Mouse (Mus musculus): Measurements from ENCODE around the gene Trp53i11. TPM values are rescaled to one million over a fixed set of nuclear protein-coding genes. Genes with fewer than 3 reads are reported as not detected.

Gene Trp53i11
- total and polyA plus RNA-seq, 2 experiments from 2014 or later: 17.4 to 77.2 TPM

- peak overlapping the region; percentile 52 for H3K4me2 ChIP-seq (ENCODE audit: low read depth, low read length)
- 4% methylated on average over 37 of the region's 41 CpGs for WGBS
- H3K36me3 ChIP-seq (replicated peaks; ENCODE audit: control insufficient read depth, insufficient read depth, low read length): no peaks in the 10 kb centered on the region
- DNase-seq (ENCODE audit: low spot score) (no peak), ATAC-seq (ENCODE audit: insufficient read depth, low read depth) (no peak)
- no peak overlapping the region for H3K27ac ChIP-seq (ENCODE audit: low read depth)
- peaks cover 45% of the 10 kb centered on the region for H3K27me3 ChIP-seq (ENCODE audit: control insufficient read depth, insufficient read depth, low read length)
- H3K9ac ChIP-seq (replicated peaks; ENCODE audit: low read depth, low read length): no peak overlapping the region; the same call in 1 of the 2 replicates
- TF ChIP-seq CTCF (IDR thresholded peaks at IDR 0.05; ENCODE audit: low read depth) (no peak), EP300 (IDR thresholded peaks at IDR 0.05; ENCODE audit: low read depth) (no peak)
- peak overlapping the region; percentile 34 for H3K4me3 ChIP-seq (ENCODE audit: low read depth, low read length)
- H3K9me3 ChIP-seq (replicated peaks; ENCODE audit: control insufficient read depth, low read length): no peaks in the 10 kb centered on the region
- H3K4me1 ChIP-seq (ENCODE audit: control insufficient read depth, insufficient read depth): 0 out of 2 replicates have a peak, but pooled peaks cover 2% of the 10 kb centered on the region
Measured at GRCm38 (mm10) chr2:93180077-93180844, 7.1 kb upstream of the Trp53i11 start.

GRCm38 (mm10) chr2:93182859-93183258 lies 4.5 kb upstream of the Trp53i11 start:
- Histone ChIP-seq H3K4me1 (ENCODE audit: control insufficient read depth, insufficient read depth) (no peaks in the 10 kb centered on the region), H3K27me3 (ENCODE audit: control insufficient read depth, insufficient read depth, low read length) (peaks cover 48% of the 10 kb centered on the region), H3K4me3 (ENCODE audit: low read depth, low read length) (no peak overlapping the region), H3K9ac (replicated peaks; ENCODE audit: low read depth, low read length) (no peak overlapping the region), H3K27ac (ENCODE audit: low read depth) (no peak overlapping the region), H3K9me3 (replicated peaks; ENCODE audit: control insufficient read depth, low read length) (no peaks in the 10 kb centered on the region), H3K4me2 (ENCODE audit: low read depth, low read length) (no peak overlapping the region), H3K36me3 (replicated peaks; ENCODE audit: control insufficient read depth, insufficient read depth, low read length) (no peaks in the 10 kb centered on the region)
- ATAC-seq (ENCODE audit: insufficient read depth, low read depth) (no peak), DNase-seq (ENCODE audit: low spot score) (no peak)
- 65% methylated on average over 10 of the region's 11 CpGs for WGBS
- TF ChIP-seq EP300 (IDR thresholded peaks at IDR 0.05; ENCODE audit: low read depth): no peak
- no peak for TF ChIP-seq CTCF (IDR thresholded peaks at IDR 0.05; ENCODE audit: low read depth)

DNA sequence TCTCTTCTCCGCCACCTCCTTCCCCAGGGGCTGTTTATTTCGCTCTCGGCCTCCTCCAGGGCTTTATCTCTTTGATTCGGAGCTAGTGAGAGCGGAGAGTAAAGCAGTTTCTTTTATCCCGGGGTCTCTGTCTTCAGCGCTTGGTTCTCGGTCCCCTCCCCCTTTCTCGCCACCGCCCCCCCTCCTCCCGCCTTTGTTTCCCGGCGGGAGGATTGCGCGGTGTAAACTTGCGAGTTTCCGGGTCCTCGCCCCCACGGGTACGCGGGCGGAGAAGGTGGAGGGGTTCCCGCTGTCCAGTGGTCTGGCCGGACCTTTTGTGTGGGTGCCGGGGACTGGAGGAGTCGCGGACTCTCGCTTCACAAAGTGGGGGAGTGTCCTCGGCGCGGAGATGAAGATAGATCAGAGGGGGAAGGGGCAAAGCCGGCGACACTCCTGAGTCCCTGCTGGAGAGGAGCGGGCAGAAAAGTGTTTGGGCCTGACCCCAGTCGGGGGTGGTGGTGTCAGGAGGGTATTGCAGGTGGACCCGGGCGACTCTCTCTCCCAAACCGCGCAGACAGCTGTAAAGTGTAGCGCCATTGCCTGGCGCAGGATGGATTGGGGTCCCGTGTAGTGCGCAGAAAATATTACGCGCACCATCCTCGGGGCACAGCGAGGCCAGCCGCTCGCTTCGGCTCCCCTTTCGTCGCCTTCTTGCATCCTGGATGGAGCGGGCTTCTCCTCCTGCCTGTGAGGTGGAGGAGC lies 842 bp downstream of the Trp53i11 start:
- Histone ChIP-seq H3K4me1 (ENCODE audit: control insufficient read depth, insufficient read depth) (no peaks in the 10 kb centered on the region), H3K9me3 (replicated peaks; ENCODE audit: control insufficient read depth, low read length) (no peaks in the 10 kb centered on the region), H3K27ac (ENCODE audit: low read depth) (peak overlapping the region; percentile 59), H3K9ac (replicated peaks; ENCODE audit: low read depth, low read length) (peak overlapping the region; percentile 62), H3K4me2 (ENCODE audit: low read depth, low read length) (peak overlapping the region; percentile 98), H3K36me3 (replicated peaks; ENCODE audit: control insufficient read depth, insufficient read depth, low read length) (no peaks in the 10 kb centered on the region), H3K4me3 (ENCODE audit: low read depth, low read length) (peak overlapping the region; percentile 70), H3K27me3 (ENCODE audit: control insufficient read depth, insufficient read depth, low read length) (peaks cover 11% of the 10 kb centered on the region)
- under 1% methylated on average over 51 of the region's 53 CpGs for WGBS
- DNase-seq (ENCODE audit: low spot score) (no peak), ATAC-seq (ENCODE audit: insufficient read depth, low read depth) (no peak)
- no peak for TF ChIP-seq CTCF (IDR thresholded peaks at IDR 0.05; ENCODE audit: low read depth)
- TF ChIP-seq EP300 (IDR thresholded peaks at IDR 0.05; ENCODE audit: low read depth): no peak

GRCm38 (mm10) chr2:93188761-93189458 lies 1.6 kb downstream of the Trp53i11 start:
- H3K27me3 ChIP-seq (ENCODE audit: control insufficient read depth, insufficient read depth, low read length): peaks cover 11% of the 10 kb centered on the region
- H3K4me1 ChIP-seq (ENCODE audit: control insufficient read depth, insufficient read depth): no peaks in the 10 kb centered on the region
- 7% methylated on average over 19 of the region's 19 CpGs for WGBS

DNA sequence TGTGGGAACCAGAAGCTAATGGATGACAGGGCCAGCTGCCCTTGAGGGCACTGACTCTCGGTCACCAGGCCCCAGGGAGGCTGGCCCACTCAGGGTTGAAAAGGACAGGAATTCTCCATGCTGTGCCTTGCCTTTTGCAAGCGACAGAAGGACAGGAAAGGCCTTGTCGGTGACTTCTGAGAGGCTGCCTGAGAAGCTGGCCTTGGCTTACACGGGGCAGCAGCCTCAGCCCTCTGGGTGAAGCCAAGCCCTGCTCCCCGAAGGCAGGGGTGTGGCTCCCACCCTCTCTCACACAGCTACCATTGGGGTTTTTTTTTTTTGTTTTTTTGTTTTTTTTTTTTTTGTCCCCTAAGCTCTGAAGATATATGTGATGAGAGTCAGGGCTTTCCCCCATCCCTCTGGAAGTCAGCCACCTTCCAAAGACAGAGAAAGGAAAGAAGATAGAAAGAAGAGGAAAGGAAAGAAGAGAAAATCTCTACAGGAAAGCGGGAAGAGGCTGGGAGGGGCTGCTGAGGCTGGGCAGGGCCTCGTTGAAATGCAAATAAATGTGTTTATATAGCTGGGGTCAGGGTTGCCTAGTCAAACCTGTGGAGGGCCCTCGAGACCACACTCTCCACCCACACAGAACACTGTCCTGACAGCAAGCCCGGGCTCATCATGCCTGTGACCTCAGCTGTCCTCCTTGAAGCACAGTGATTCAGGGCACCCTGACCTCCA lies 3.6 kb downstream of the Trp53i11 start:
- no peak overlapping the region for H3K27ac ChIP-seq (ENCODE audit: low read depth)
- peak overlapping the region; percentile 98 for H3K4me2 ChIP-seq (ENCODE audit: low read depth, low read length)
- ATAC-seq (ENCODE audit: insufficient read depth, low read depth) (no peak), DNase-seq (ENCODE audit: low spot score) (no peak)
- 35% methylated on average over 9 of the region's 9 CpGs for WGBS
- H3K9ac ChIP-seq (replicated peaks; ENCODE audit: low read depth, low read length): no peak overlapping the region
- no peaks in the 10 kb centered on the region for H3K4me1 ChIP-seq (ENCODE audit: control insufficient read depth, insufficient read depth)
- H3K36me3 ChIP-seq (replicated peaks; ENCODE audit: control insufficient read depth, insufficient read depth, low read length): no peaks in the 10 kb centered on the region
- no peaks in the 10 kb centered on the region for H3K9me3 ChIP-seq (replicated peaks; ENCODE audit: control insufficient read depth, low read length)
- peaks cover 7% of the 10 kb centered on the region for H3K27me3 ChIP-seq (ENCODE audit: control insufficient read depth, insufficient read depth, low read length)
- TF ChIP-seq CTCF (IDR thresholded peaks at IDR 0.05; ENCODE audit: low read depth) (no peak), EP300 (IDR thresholded peaks at IDR 0.05; ENCODE audit: low read depth) (no peak)
- H3K4me3 ChIP-seq (ENCODE audit: low read depth, low read length): no peak overlapping the region

More at GRCm38 (mm10) chr2:93188761-93189458, 1.6 kb downstream of the Trp53i11 start:
- Histone ChIP-seq H3K27ac (ENCODE audit: low read depth) (peak overlapping the region; percentile 59), H3K9me3 (replicated peaks; ENCODE audit: control insufficient read depth, low read length) (no peaks in the 10 kb centered on the region), H3K36me3 (replicated peaks; ENCODE audit: control insufficient read depth, insufficient read depth, low read length) (no peaks in the 10 kb centered on the region), H3K4me2 (ENCODE audit: low read depth, low read length) (peak overlapping the region; percentile 98), H3K4me3 (ENCODE audit: low read depth, low read length) (peak overlapping the region; percentile 70), H3K9ac (replicated peaks; ENCODE audit: low read depth, low read length) (peak overlapping the region; percentile 62)
- no peak for DNase-seq (ENCODE audit: low spot score)
- no peak for ATAC-seq (ENCODE audit: insufficient read depth, low read depth)
- TF ChIP-seq CTCF (IDR thresholded peaks at IDR 0.05; ENCODE audit: low read depth): peak; percentile 42
- no peak for TF ChIP-seq EP300 (IDR thresholded peaks at IDR 0.05; ENCODE audit: low read depth)

All from heart, postnatal 0 days (tissue).